Mouse (Mus musculus): ENCODE measurements at regions not wholly inside any gene's neighbourhood (a gene's known extent, or its start where the extent isn't known, plus 50 kb on each side); places are given as distances from the start of the nearest gene placed in this dataset.

GRCm38 (mm10) chr1:92277199-92277747, 81.8 kb upstream of the Hdac4 start:
- DNase-seq = no peak

GRCm38 (mm10) chr1:92275388-92275787, 79.9 kb upstream of the Hdac4 start:
- DNase-seq = no peak

GRCm38 (mm10) chr1:92273760-92274159, 78.3 kb upstream of the Hdac4 start:
- no peak for DNase-seq

- DNase-seq = no peak
Observed at GRCm38 (mm10) chr1:92271676-92272291, 76.3 kb upstream of the Hdac4 start.

- peak; percentile 29 for DNase-seq
Observed at GRCm38 (mm10) chr1:92270486-92271058, 75.1 kb upstream of the Hdac4 start.

GRCm38 (mm10) chr1:92269464-92269863, 74.0 kb upstream of the Hdac4 start:
- DNase-seq = no peak

GRCm38 (mm10) chr1:92264941-92265340, 69.4 kb upstream of the Hdac4 start:
- no peak for DNase-seq

GRCm38 (mm10) chr1:92259715-92260392, 64.4 kb upstream of the Hdac4 start:
- DNase-seq = no peak

GRCm38 (mm10) chr1:92258026-92258425, 62.5 kb upstream of the Hdac4 start:
- no peak for DNase-seq

- DNase-seq = no peak
Observed at GRCm38 (mm10) chr1:92253086-92253485, 57.6 kb upstream of the Hdac4 start.

- no peak for DNase-seq
Observed at GRCm38 (mm10) chr1:92250594-92251463, 55.3 kb upstream of the Hdac4 start.
